Mouse (Mus musculus) forebrain, postnatal 0 days (tissue): ENCODE measurements at regions not wholly inside any gene's neighbourhood (a gene's known extent, or its start where the extent isn't known, plus 50 kb on each side); places are given as distances from the start of the nearest gene placed in this dataset.
A peak's percentile ranks its signal among the peaks of the same experiment; 100 is the strongest.

Experiments
- ATAC-seq: fragments of 200-750 bp; cut with Nextera tagmentation; 2 replicates; pipeline ENCODE4 v1.8.0; 2017; ENCODE audit warnings: mild to moderate bottlenecking, moderate library complexity
- DNase-seq: peaks from one replicate; pipeline ENCODE4 v3.0.0-alpha.2; 2015
- H3K27ac ChIP-seq: fragments of 300-500 bp; sonication (generic); 2 replicates; pipeline ENCODE4 v1.5.1; 2014; ENCODE audit warnings: low read depth, mild to moderate bottlenecking, antibody characterized with exemption, low read length, moderate library complexity, mixed read lengths
- H3K27me3 ChIP-seq: fragments of 300-500 bp; sonication (generic); 2 replicates; pipeline ENCODE4 v1.6.1; 2014; ENCODE audit warnings: mild to moderate bottlenecking, low read length, mixed read lengths; ENCODE audit not compliant: insufficient read depth
- H3K36me3 ChIP-seq: fragments of 300-500 bp; sonication (generic); 2 replicates; pipeline ENCODE4 v1.6.1; 2014; ENCODE audit warnings: mild to moderate bottlenecking, moderate library complexity; ENCODE audit not compliant: insufficient read depth
- H3K4me1 ChIP-seq: fragments of 300-500 bp; sonication (generic); 2 replicates; pipeline ENCODE4 v1.6.1; 2014; ENCODE audit warnings: antibody characterized with exemption; ENCODE audit not compliant: insufficient read depth
- H3K4me2 ChIP-seq: fragments of 300-500 bp; sonication (generic); 2 replicates; pipeline ENCODE4 v1.6.1; 2014; ENCODE audit warnings: low read depth, mild to moderate bottlenecking, moderate library complexity
- H3K4me3 ChIP-seq: fragments of 300-500 bp; sonication (generic); 2 replicates; pipeline ENCODE4 v1.5.1; 2014; ENCODE audit warnings: low read depth, low read length, mixed read lengths
- H3K9ac ChIP-seq: fragments of 300-500 bp; sonication (generic); 2 replicates; pipeline ENCODE4 v1.6.1; 2014; ENCODE audit warnings: mild to moderate bottlenecking
- H3K9me3 ChIP-seq: fragments of 300-500 bp; sonication (generic); 2 replicates; pipeline ENCODE4 v1.6.1; 2016; ENCODE audit warnings: low read length
- CTCF ChIP-seq: sonication (generic); IDR thresholded peaks from 2 replicates; pipeline ENCODE4 v1.5.1; 2016; ENCODE audit warnings: antibody characterized with exemption, control low read depth, low read depth
- WGBS: fragments of 180-500 bp; shearing (Covaris S2); extraction: QIAGEN DNeasy Blood & Tissue Kit; methylation state at CpG from one replicate; pipeline ENCODE4 v1.1.7; 2014; 5-methylcytosine and 5-hydroxymethylcytosine counted together

GRCm38 (mm10) chr5:78993258-78993657 is 1585.4 kb upstream of the Igfbp7 start:
- H3K9ac ChIP-seq, result no peak overlapping the region
- 34% methylated on average over 3 of the region's 3 CpGs for WGBS
- no peak overlapping the region for H3K27ac ChIP-seq
- no peak overlapping the region for H3K4me2 ChIP-seq
- H3K27me3 ChIP-seq, result no peaks in the 10 kb centered on the region
- TF ChIP-seq CTCF, result no peak
- H3K36me3 ChIP-seq, result no peaks in the 10 kb centered on the region
- no peaks in the 10 kb centered on the region for H3K4me1 ChIP-seq
- DNase-seq (peak; percentile 78), ATAC-seq (peak; percentile 58; the same call in 1 of the 2 replicates)
- H3K4me3 ChIP-seq, result no peak overlapping the region
- H3K9me3 ChIP-seq, result no peaks in the 10 kb centered on the region

DNA sequence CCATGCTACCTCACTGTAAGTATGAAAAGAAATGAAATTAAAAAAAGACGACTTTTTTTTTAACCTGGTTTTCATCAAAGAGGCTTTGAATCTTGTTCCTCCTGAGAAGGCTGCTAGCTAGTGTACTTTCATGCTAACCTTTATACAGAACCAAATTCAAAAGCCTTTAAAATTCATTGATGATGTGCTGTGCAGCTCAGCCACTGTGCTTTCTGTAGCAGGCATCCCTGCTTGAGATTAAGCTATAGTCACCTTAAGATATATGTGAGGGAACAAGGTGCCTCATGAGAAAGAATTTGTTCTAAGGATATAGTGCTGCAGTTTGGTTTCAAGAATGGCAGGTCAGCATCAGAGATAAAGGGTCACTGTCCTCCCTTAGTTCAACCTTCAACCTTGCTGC is 1581.9 kb upstream of the Igfbp7 start:
- H3K4me1 ChIP-seq, result no peaks in the 10 kb centered on the region
- H3K27me3 ChIP-seq, result no peaks in the 10 kb centered on the region
- WGBS, result 78% methylated on average over 1 of the region's 1 CpGs
- H3K9ac ChIP-seq, result no peak overlapping the region
- H3K4me3 ChIP-seq, result no peak overlapping the region
- H3K4me2 ChIP-seq, result no peak overlapping the region
- H3K27ac ChIP-seq, result no peak overlapping the region
- ATAC-seq (no peak), DNase-seq (no peak)
- TF ChIP-seq CTCF, result no peak
- H3K36me3 ChIP-seq, result no peaks in the 10 kb centered on the region
- H3K9me3 ChIP-seq, result no peaks in the 10 kb centered on the region

GRCm38 (mm10) chr5:78976480-78977041 is 1568.7 kb upstream of the Igfbp7 start:
- Histone ChIP-seq H3K4me1 (no peaks in the 10 kb centered on the region), H3K9ac (no peak overlapping the region), H3K9me3 (no peaks in the 10 kb centered on the region), H3K27ac (no peak overlapping the region), H3K27me3 (no peaks in the 10 kb centered on the region), H3K4me2 (no peak overlapping the region), H3K4me3 (no peak overlapping the region), H3K36me3 (no peaks in the 10 kb centered on the region)
- ATAC-seq, result no peak
- 59% methylated on average over 3 of the region's 3 CpGs for WGBS
- DNase-seq, result no peak
- no peak for TF ChIP-seq CTCF

DNA sequence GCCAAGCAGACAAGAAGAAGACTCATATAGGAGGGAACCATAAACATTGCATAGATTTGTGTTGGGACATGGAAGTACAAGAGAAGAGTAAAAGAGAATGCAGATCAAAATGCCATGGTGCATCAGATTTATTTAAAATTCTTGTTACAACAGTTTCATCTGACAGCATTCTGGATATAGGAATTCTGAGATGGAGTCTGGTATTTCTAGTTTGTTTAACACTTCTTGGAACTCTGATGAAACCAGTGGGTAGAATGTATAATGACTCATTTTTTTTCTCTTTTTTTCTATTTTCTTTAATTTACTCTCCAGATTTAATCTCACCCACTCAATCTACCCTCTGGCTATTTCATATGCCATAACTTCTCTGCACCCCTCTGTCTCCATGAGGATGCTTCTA is 1537.9 kb upstream of the Igfbp7 start:
- no peak for TF ChIP-seq CTCF
- Histone ChIP-seq H3K27me3 (no peaks in the 10 kb centered on the region), H3K4me1 (no peaks in the 10 kb centered on the region), H3K9me3 (no peaks in the 10 kb centered on the region), H3K4me2 (no peak overlapping the region), H3K27ac (no peak overlapping the region), H3K9ac (no peak overlapping the region), H3K36me3 (no peaks in the 10 kb centered on the region), H3K4me3 (no peak overlapping the region)
- ATAC-seq, result no peak
- no peak for DNase-seq

DNA sequence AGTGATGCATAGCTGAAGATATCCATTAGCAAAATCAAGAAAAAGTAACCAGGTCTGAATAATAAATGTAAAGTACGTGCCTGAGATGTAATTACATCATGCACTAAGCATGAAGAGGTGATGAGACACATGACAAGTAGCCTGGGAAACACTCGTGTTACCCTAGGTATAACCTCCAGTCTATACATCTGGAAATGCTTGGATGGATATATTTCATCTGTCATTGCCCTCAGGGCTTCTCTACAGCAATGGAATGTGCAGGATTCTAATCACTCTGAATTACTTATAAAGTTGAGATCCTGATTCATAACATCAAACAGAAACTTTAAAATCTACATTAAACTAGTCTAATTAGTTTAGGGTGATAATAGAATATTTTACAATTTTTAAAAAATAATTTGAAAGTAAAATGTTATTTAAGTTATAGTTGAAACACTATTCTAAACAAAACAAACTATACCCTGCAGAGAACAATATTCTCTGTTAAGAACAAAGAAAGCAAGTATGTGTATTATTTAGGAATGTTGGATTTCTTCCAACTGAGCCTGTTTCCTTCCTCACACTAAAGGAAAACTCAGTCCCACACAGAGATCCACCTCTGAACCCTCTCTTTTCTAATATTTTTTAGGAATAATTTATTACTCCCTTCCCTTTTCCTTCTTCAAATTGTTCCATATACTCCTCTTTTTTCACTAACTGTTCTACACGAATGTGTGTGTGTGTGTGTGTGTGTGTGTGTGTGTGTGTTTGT is 1514.2 kb upstream of the Igfbp7 start:
- ATAC-seq, result no peak
- DNase-seq, result no peak
- no peak overlapping the region for H3K27ac ChIP-seq

GRCm38 (mm10) chr5:78900128-78900527 is 1492.3 kb upstream of the Igfbp7 start:
- H3K9me3 ChIP-seq, result no peaks in the 10 kb centered on the region
- TF ChIP-seq CTCF, result no peak
- 91% methylated on average over 3 of the region's 3 CpGs for WGBS
- H3K27ac ChIP-seq, result no peak overlapping the region
- H3K27me3 ChIP-seq, result no peaks in the 10 kb centered on the region
- no peak overlapping the region for H3K4me2 ChIP-seq
- H3K9ac ChIP-seq, result no peak overlapping the region
- H3K4me1 ChIP-seq, result no peaks in the 10 kb centered on the region
- ATAC-seq (no peak), DNase-seq (no peak)
- H3K36me3 ChIP-seq, result no peaks in the 10 kb centered on the region
- H3K4me3 ChIP-seq, result no peak overlapping the region

More for the DNA sequence above, 1514.2 kb upstream of the Igfbp7 start:
- WGBS, result 75% methylated on average over 3 of the region's 3 CpGs
- Histone ChIP-seq H3K4me3 (no peak overlapping the region), H3K9me3 (no peaks in the 10 kb centered on the region), H3K36me3 (no peaks in the 10 kb centered on the region), H3K27me3 (no peaks in the 10 kb centered on the region), H3K4me2 (no peak overlapping the region), H3K9ac (no peak overlapping the region), H3K4me1 (no peaks in the 10 kb centered on the region)
- no peak for TF ChIP-seq CTCF

- Histone ChIP-seq H3K27me3 (no peaks in the 10 kb centered on the region), H3K27ac (no peak overlapping the region), H3K4me1 (no peaks in the 10 kb centered on the region), H3K9me3 (no peaks in the 10 kb centered on the region), H3K36me3 (no peaks in the 10 kb centered on the region), H3K9ac (no peak overlapping the region), H3K4me2 (no peak overlapping the region), H3K4me3 (no peak overlapping the region)
- DNase-seq (no peak), ATAC-seq (no peak)
- TF ChIP-seq CTCF, result no peak
- WGBS, result 20% methylated on average over 3 of the region's 3 CpGs
These were observed 1470.9 kb upstream of the Igfbp7 start for GRCm38 (mm10) chr5:78878775-78879174.
